Mouse (Mus musculus): Measurements from ENCODE around the gene Bdp1.

- no peak for TF ChIP-seq CTCF (IDR thresholded peaks at IDR 0.05; ENCODE audit: extremely low read depth, insufficient read depth, insufficient read length, insufficient replicate concordance)
- TF ChIP-seq POLR2A (IDR thresholded peaks at IDR 0.05; ENCODE audit: low read depth, low read length) = no peak
These were observed 87.9 kb downstream of the Bdp1 start for GRCm38 (mm10) chr13:100015937-100016336.
